Mouse (Mus musculus) gastrocnemius, adult 2 months (tissue): ENCODE data around the gene Tbk1. TPM values are rescaled to one million over a fixed set of nuclear protein-coding genes. Genes with fewer than 3 reads are reported as not detected.

Source experiments
- DNase-seq: peaks from one replicate; pipeline ENCODE4 v3.0.0; 2022
- H3K27ac ChIP-seq: fragments of 200-600 bp; 2 replicates; pipeline ENCODE4 v1.8.1; 2022; ENCODE audit warnings: mild to moderate bottlenecking
- H3K4me3 ChIP-seq: fragments of 200-600 bp; 2 replicates; pipeline ENCODE4 v1.8.1; 2022; ENCODE audit warnings: mild to moderate bottlenecking, moderate library complexity
- CTCF ChIP-seq: fragments of 200-600 bp; IDR thresholded peaks from 2 replicates; pipeline ENCODE4 v1.8.1; 2022; ENCODE audit warnings: antibody characterized with exemption, mild to moderate bottlenecking, moderate library complexity
- intact Hi-C: fragments of 180-260 bp; cut with DNase I; formaldehyde crosslinking; loops from one replicate; pipeline ENCODE4 v1.15.1; 2025
- total RNA-seq, 2 experiments: library from RNA; stranded (reverse); gene quantifications; 2 replicates each; pipeline ENCODE4 v1.2.3; 2021

Gene Tbk1
- total RNA-seq, 2 experiments from 2014 or later, result 11.5 to 12.0 TPM

- TF ChIP-seq CTCF, result no peak
- Histone ChIP-seq H3K27ac (no peak overlapping the region), H3K4me3 (no peak overlapping the region)
- no peak for DNase-seq
- intact Hi-C loops, result no loop called here
These were observed 28.7 kb upstream of the Tbk1 start for GRCm38 (mm10) chr10:121615146-121615870.

- H3K4me3 ChIP-seq, result peak overlapping the region; percentile 35; the same call in 1 of the 2 replicates
- no peak for DNase-seq
- intact Hi-C loops, result no loop called here
- peak overlapping the region; percentile 70 for H3K27ac ChIP-seq
- no peak for TF ChIP-seq CTCF
These were observed 27.0 kb upstream of the Tbk1 start for GRCm38 (mm10) chr10:121613570-121613969.

GRCm38 (mm10) chr10:121612448-121612847, 25.9 kb upstream of the Tbk1 start:
- intact Hi-C loops, result no loop called here
- Histone ChIP-seq H3K4me3 (no peak overlapping the region), H3K27ac (peak overlapping the region; percentile 70)
- TF ChIP-seq CTCF, result no peak
- no peak for DNase-seq

- H3K4me3 ChIP-seq, result no peak overlapping the region
These were observed 25.0 kb upstream of the Tbk1 start for GRCm38 (mm10) chr10:121611587-121611986.

GRCm38 (mm10) chr10:121608177-121608576, 21.6 kb upstream of the Tbk1 start:
- no peak for TF ChIP-seq CTCF
- intact Hi-C loops, result no loop called here

More at GRCm38 (mm10) chr10:121611587-121611986, 25.0 kb upstream of the Tbk1 start:
- no peak for DNase-seq
- TF ChIP-seq CTCF, result no peak
- H3K27ac ChIP-seq, result no peak overlapping the region
- intact Hi-C loops, result no loop called here

GRCm38 (mm10) chr10:121604632-121605344, 18.2 kb upstream of the Tbk1 start:
- DNase-seq, result no peak
- intact Hi-C loops, result no loop called here
- TF ChIP-seq CTCF, result no peak
- Histone ChIP-seq H3K27ac (no peak overlapping the region), H3K4me3 (no peak overlapping the region)

More at GRCm38 (mm10) chr10:121608177-121608576, 21.6 kb upstream of the Tbk1 start:
- Histone ChIP-seq H3K27ac (no peak overlapping the region), H3K4me3 (no peak overlapping the region)
- no peak for DNase-seq

- intact Hi-C loops, result no loop called here
- no peak for DNase-seq
- no peak overlapping the region for H3K27ac ChIP-seq
- TF ChIP-seq CTCF, result no peak
- H3K4me3 ChIP-seq, result no peak overlapping the region
These were observed 17.0 kb upstream of the Tbk1 start for GRCm38 (mm10) chr10:121603556-121603955.

GRCm38 (mm10) chr10:121601272-121601671, 14.7 kb upstream of the Tbk1 start:
- intact Hi-C loops, result no loop called here
- no peak for TF ChIP-seq CTCF
- no peak for DNase-seq
- no peak overlapping the region for H3K4me3 ChIP-seq
- H3K27ac ChIP-seq, result no peak overlapping the region

- no peak for TF ChIP-seq CTCF
- no peak overlapping the region for H3K4me3 ChIP-seq
- no peak for DNase-seq
- intact Hi-C loops, result no loop called here
- H3K27ac ChIP-seq, result no peak overlapping the region
These were observed 10.0 kb upstream of the Tbk1 start for GRCm38 (mm10) chr10:121596580-121596979.

- Histone ChIP-seq H3K4me3 (no peak overlapping the region; the same call in 1 of the 2 replicates), H3K27ac (no peak overlapping the region; the same call in 1 of the 2 replicates)
- intact Hi-C loops, result no loop called here
- DNase-seq, result peak; percentile 36
- TF ChIP-seq CTCF, result no peak
These were observed 4.5 kb upstream of the Tbk1 start for GRCm38 (mm10) chr10:121591106-121591505.

- intact Hi-C loops, result loop anchor here (5.0 kb wide), 1 partner anchor 40 kb away; the partner anchor contains the start of gene Xpot
- Histone ChIP-seq H3K4me3 (peak overlapping the region; percentile 78), H3K27ac (peak overlapping the region; percentile 91)
- DNase-seq, result no peak
- no peak for TF ChIP-seq CTCF
These were observed 819 bp upstream of the Tbk1 start for GRCm38 (mm10) chr10:121587371-121587840.

GRCm38 (mm10) chr10:121585791-121586642, 570 bp downstream of the Tbk1 start:
- intact Hi-C loops, result loop anchor here (5.0 kb wide), 1 partner anchor 41 kb away; the partner anchor contains the start of gene Xpot
- H3K4me3 ChIP-seq, result peak overlapping the region; percentile 78
- DNase-seq, result no peak

More at GRCm38 (mm10) chr10:121585791-121586642, 570 bp downstream of the Tbk1 start:
- peak overlapping the region; percentile 91 for H3K27ac ChIP-seq
- no peak for TF ChIP-seq CTCF
